Mouse (Mus musculus) left cerebral cortex, adult 6 months (tissue): ENCODE measurements around the gene Lacc1. TPM values are rescaled to one million over a fixed set of nuclear protein-coding genes. Genes with fewer than 3 reads are reported as not detected.

Experiments
- long read RNA-seq, 2 experiments: library from polyadenylated mRNA; unstranded; transcript quantifications; one replicate each; pipeline ENCODE4 v2.0.0; 2019 to 2020
- polyA plus RNA-seq: library from polyadenylated mRNA; unstranded; fragments of <200 nt; fragmentation: Nextera tagmentation; gene quantifications from 2 replicates; pipeline ENCODE4 v1.2.3, GENCODE M21; 2021

Gene Lacc1
- polyA plus RNA-seq, result 1.2 and 2.1 TPM in 2 replicates
- long read RNA-seq, experiment 1, transcript Lacc1-201 (8 exons, 2,444 nt), result major isoform, 6 of 9 reads
- long read RNA-seq, experiment 1, partial matches to known transcripts, result 1 of 9 reads
- long read RNA-seq, experiment 1, other reads (novel, unspliced or antisense), result 1 of 9 reads
- long read RNA-seq, experiment 2, partial matches to known transcripts, result 1 of 4 reads
- long read RNA-seq, experiment 2, other reads (novel, unspliced or antisense), result 1 of 4 reads

DNA sequence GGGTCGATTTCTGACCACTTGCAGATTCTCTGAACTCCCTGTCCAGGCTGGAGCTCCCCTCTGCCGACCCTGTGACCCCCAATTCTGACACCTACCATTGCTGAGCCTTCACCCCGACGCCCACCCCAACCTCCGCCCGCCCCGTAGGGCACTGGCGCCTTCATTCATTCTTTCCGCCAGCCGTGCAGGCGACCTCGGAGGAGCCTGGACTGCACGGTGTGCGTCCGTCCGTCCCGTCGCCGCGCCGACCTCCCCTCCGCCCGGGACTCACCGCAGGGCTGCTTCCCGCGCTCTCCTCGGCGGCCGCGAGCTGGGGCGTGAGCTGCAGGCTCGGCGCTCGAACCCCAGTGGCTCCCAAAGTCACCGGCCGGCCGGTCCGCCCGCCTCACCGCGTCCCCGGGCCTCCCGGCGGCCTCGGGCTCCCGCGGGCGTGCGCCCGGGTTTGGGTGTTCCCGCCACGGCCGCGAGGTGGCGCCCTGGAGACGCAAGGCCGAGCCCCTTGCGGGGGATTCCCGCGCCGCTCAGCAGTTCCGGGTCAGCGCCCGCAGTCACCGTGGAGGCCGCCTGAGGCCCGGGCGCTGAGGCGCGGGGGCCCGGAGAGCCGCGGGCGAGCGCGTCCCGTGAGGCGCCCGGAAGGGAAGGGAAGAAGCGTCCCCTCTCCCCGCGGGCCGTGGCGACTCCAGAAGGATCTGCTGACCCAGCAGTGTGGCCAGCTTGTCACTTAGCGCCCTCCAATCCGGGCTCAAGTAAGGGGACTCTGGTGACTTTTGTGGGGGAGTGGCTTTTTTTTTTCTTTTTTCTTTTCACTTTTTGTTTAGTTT lies at the start of gene Lacc1, which contains the start of gene Ccdc122:
TSS of gene Lacc1 (minus strand) at position 679 of the 821 bp plus-strand sequence.
TSS of gene Ccdc122 (plus strand) at position 547 of the 821 bp plus-strand sequence.

Other genes with a start within 250 kb of the Lacc1 start
- 3.1 and 3.4 TPM in 2 replicates for gene Ccdc122, start 132 bp downstream of the Lacc1 start, polyA plus RNA-seq
- gene Enox1, start 119.9 kb upstream of the Lacc1 start, polyA plus RNA-seq, result 9.8 and 13.2 TPM in 2 replicates